Mouse (Mus musculus) retina, embryonic 14.5 days (tissue): ENCODE results near the gene Prss12.
A peak's percentile ranks its signal among the peaks of the same experiment; 100 is the strongest.
"Not testable (repeated sequence)": the region's sequence is repeated elsewhere in the genome, so short reads cannot be mapped to it uniquely, and the experiment has no call there.

Experiments
- DNase-seq: peaks from one replicate; pipeline ENCODE4 v3.0.0-alpha.2; 2015; ENCODE audit warnings: low spot score

Gene Prss12

GRCm38 (mm10) chr3:123481266-123481665, 34.6 kb downstream of the Prss12 start:
- DNase-seq: no peak

DNA sequence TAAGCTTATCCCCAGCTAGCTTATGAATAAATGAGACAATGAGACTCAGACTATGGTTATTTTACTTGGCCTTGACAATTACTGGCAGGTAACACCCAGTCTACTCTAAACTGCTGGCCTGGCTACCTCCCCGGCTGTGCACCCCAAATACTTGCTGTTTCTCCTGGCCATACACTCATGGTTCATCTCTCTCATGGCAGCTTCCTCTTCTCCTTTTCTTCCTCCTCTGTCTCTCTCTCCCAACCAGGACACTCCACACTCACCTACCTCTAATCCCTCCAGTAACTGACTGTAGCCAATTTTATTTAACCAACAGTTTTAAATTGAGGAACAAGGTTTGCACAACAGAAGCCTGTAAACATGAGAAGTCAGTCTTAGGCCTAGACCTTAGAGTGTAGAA, 45.1 kb downstream of the Prss12 start:
- DNase-seq: no peak

DNA sequence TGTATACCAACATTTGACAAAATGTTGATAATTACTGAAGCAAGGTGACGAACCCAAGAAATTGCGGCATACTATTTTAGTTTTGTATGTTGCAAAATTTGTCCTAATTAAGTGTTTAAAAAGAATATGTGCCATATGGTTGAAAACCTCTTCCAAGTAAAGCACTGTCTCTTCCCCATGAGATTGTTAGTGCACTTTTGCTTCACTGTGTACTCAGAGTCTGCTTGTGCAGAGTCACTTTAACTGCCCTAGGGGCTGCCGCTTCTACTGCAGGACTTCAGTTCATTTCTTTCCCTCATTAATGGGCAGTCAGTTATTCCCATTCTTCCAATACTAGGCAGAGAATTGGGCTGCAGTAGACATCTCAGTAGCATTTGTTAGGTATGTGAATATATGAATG, 46.5 kb downstream of the Prss12 start:
- DNase-seq: no peak

DNA sequence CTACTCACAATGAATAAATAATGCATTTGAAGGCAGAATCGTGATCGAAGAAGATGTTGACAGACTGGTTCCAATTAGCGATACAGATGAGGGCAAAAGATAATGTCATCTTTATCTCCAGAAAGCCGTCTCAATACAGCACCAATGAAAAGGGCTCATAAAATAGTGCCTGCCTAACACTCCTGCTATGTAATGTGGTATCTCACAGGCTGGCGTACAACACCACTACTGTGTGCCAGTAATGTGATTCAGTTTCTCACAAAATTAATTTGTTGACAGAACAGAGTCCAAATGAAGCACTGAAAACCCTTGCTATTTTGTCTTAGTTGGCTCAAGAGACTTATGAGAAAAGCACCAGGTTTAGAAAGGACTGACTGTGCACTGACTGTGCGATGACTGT, 48.4 kb downstream of the Prss12 start:
- no peak for DNase-seq

GRCm38 (mm10) chr3:123498787-123499186, 52.1 kb downstream of the Prss12 start:
- DNase-seq: no peak

- not testable (repeated sequence) for DNase-seq
Observed at GRCm38 (mm10) chr3:123501798-123502197, 55.1 kb downstream of the Prss12 start.

DNA sequence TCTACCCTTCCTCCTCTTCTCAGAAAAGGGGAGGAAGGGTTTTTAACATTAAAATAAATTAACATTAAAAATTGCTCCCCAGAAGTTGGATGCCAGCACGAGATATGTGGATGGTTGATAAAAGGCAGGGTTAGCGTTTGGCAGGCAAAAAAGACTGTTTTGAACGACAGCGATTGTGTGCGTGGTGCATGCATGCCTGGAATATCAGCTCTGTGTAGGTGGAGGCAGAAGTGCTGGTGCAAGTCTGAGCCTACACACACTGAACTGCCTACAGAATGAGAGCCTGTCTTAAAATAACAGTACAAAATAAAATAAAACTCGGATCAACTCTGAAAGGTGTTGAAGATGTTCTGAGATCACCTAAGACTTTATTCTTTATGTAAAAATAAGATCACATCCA, 57.2 kb downstream of the Prss12 start:
- no peak for DNase-seq

GRCm38 (mm10) chr3:123504783-123505182, 58.1 kb downstream of the Prss12 start:
- no peak for DNase-seq

DNA sequence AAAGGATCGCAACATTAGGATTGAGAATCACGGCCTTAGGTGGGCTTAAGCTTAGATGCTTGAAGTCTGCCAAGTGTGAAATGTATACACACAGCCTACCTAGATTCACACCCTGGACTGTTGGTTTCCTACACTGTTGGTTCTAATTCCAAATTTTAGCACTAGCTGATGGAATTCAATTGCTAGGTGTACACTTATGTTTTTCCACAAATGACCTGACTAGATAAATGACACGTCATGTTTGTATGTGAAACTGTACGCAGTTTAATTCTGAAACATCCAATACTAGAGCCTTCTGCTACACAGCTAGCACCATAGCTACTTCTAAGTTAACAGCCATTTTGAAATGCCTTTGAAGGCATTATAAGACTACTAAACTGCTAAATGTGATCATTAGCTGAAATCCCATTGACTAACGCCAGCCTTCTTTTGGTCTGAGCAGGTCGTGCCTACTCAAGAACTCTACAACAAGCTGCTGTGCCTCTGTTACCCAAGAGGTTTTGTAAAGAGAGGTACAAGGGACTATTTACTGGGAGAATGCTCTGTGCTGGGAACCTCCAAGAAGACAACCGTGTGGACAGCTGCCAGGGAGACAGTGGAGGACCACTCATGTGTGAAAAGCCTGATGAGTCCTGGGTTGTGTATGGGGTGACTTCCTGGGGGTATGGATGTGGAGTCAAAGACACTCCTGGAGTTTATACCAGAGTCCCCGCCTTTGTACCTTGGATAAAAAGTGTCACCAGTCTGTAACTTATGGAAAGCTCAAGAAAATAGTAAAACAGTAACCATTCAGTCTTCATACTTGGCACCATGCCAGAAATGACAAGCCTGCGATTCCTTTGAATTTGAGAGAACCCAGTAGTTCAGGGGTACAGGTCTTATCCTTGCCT, 59.3 kb downstream of the Prss12 start:
- DNase-seq: no peak

DNA sequence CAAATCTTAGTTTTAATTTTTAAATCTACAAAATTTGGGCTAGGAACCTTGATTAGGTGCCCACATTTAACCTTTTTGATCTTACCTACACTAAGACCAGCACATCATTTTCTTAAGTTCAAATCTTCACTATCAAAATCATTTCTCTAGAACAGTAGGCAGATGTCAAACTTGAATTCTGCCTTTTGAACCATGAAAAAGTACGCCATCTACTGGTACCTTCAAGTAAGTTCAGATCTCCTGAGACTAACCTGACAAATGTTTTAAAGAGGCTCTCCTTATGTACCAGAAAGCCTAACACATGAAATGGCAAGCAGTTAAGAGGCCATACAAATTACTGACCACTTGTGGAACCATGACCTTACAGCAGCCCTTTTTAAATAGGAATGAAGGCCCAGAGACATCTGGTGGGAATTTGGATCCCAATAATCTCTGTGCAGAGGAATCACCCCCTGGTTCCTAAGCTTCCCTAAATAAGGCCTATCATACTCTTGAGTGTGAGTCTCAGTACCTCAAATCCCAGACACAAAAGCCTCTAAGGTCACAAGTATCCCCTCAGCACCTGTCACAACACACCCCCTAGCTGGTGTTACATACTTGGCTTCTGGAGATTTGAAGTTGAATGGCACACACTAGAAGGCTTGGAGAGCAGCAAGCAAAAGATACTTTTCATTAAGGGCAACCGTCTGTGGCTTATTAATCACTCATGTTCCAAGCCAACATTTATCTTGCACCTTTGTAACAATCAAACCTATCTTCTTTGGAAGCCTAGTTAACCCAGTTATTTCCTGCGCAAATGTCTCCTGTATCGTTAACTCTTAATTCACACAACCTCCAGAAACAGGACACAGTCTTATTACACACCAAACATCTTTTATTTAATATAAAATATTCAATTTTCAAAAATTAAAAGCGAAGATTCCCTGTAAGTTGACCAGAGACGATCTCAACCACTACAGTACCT, 60.3 kb downstream of the Prss12 start:
- peak; percentile 69 for DNase-seq

DNA sequence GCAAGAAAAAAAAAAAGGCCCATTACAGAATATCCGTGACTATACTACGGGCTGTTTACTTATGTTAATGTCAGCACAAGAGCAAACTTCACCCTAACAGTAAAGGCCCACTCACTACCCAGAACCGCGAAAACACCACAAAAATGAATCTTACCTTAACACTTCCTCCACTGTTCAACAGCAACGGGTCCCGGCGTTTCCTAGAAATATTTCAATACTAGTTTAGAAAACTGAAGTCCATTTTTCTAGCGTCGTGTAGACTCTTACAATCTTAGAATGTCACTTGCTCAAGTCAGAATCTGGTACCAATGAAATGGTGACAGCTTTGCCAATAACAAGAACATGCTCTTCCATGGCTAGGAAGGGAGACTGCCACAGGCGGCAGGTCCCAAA, 60.9 kb downstream of the Prss12 start:
- no peak for DNase-seq

GRCm38 (mm10) chr3:123508056-123508674, 61.5 kb downstream of the Prss12 start:
- peak; percentile 99 for DNase-seq

DNA sequence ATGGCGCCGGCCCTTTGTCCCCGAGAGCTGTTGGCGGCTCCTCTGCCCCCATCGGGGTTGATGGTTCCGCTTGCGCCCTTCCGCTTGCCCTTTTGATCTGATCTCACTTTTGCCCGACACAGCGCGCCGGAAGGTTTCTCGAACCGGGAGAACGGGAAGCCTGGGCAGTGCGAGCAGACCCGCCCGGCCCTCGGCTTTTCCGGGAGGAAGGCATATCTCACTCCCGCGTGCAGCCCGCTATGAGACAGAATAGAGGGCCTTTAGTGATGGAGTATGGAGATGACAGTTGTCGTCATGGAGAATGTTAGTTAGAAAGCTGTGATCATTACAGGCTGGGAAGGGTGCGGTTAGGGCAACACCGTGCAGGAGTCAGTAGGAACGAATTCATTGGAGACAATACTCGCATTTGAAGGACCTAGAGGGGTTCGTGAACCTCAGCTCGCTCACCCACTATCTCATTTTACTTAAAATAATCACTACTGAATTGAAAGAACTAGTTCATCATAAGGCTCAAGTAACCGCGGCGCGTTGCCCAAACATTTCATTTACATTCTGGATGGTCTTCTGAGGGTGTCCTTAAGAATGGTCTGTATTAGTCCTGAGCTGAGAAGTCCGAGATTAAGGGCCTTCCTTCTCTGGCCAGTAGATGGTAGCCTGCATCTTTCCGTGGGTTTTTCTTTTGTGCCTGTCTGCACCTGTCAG, 62.1 kb downstream of the Prss12 start:
- DNase-seq: peak; percentile 68

- DNase-seq: no peak
Observed at GRCm38 (mm10) chr3:123511818-123512217, 65.1 kb downstream of the Prss12 start.

DNA sequence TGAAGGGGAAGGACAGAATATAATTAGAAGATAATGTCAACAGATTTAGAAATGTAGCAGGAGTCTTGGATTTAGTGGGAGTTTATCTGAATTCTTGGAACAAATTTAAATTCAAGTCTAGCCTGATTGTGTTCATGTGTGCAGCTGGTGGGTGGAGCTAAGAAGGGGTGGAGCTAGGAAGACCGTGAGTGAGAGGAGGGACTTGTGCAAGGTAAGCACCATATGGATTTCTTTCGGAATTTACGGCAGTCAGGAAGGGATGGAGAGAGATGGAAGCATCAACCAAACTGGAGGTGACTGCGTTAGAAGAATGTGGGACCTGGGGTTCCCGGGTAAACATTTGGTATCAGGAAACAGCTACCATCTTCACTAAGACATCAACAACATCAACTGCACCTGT, 68.2 kb downstream of the Prss12 start:
- no peak for DNase-seq

- DNase-seq: peak; percentile 89
Observed at GRCm38 (mm10) chr3:123515600-123516359, 69.1 kb downstream of the Prss12 start.

GRCm38 (mm10) chr3:123516784-123517183, 70.1 kb downstream of the Prss12 start:
- peak; percentile 77 for DNase-seq

DNA sequence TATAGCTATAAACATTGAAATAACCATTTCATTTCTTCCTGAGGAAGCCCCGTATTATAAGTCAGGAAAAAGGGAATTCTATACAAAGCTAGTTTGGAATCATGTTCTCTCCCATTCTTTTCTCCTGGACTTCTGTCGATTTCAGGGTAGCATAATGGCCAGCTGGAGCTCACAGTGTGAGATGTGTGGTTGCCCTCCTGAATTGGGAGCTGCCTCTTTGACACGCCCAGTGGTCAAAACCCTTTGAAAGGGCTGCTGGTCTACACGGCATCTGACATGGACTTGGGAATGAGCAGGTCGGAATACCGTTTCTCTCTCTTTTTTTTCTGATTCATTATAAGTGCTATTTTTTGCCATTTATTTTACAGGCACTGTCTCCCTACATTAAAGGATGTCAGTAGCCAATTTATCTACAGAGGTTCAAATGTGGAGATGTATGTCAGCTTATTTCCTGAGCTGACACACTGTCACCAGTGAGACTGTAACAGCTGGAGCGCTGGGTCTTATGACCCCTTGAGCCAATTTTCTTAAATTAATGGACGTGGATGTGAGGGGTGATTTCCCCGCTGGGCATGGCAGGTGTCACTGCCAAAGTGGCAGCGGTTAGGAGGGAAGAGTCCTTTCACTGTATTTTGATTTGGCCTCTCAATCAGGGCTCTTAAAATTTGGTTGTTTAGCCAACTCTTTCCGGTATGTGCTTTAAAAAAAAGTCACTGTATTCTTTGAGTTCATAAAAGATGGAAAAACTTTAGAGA, 79.8 kb downstream of the Prss12 start:
- no peak for DNase-seq

- no peak for DNase-seq
Observed at GRCm38 (mm10) chr3:123527806-123528507, 81.2 kb downstream of the Prss12 start.

DNA sequence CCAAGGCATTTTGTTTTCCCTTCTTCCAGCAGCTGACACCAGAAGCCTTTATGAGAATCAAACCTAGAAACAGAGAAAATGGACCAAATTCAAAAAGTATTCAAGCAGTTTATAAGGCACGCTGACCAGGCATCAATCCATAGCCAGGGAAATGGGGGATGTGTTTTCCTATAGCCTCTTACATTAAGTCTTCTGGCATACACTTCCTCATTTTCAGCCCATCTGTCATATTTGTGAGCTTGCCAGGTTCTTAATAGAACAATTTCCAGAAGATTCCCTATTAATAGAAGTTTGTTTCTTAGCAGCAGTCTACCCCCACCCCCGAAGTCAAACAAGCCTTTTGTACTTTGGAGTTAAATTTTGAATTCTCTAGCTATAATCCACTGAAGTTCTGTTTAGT, 84.4 kb downstream of the Prss12 start:
- no peak for DNase-seq
